Mouse (Mus musculus) heart, adult 2 months (tissue): ENCODE measurements at regions not wholly inside any gene's neighbourhood (a gene's known extent, or its start where the extent isn't known, plus 50 kb on each side); places are given as distances from the start of the nearest gene placed in this dataset.
"Not testable (repeated sequence)": the region's sequence is repeated elsewhere in the genome, so short reads cannot be mapped to it uniquely, and the experiment has no call there.

Experiments used
- DNase-seq, 2 experiments: peaks; one replicate each; pipeline ENCODE4 v3.0.0; 2021
- H3K27ac ChIP-seq: fragments of 200-600 bp; 2 replicates; pipeline ENCODE4 v1.8.1; 2022
- H3K27me3 ChIP-seq: fragments of 200-500 bp; 2 replicates; pipeline ENCODE4 v1.6.1; 2012; ENCODE audit warnings: mild to moderate bottlenecking, low read length, inconsistent platforms, mixed read lengths; ENCODE audit not compliant: control insufficient read depth, insufficient read depth
- H3K36me3 ChIP-seq: fragments of 200-500 bp; 2 replicates; pipeline ENCODE4 v1.6.1; 2012; ENCODE audit warnings: low read length, inconsistent platforms; ENCODE audit not compliant: control insufficient read depth, insufficient read depth
- H3K4me1 ChIP-seq: fragments of 200-500 bp; 2 replicates; pipeline ENCODE4 v1.6.1; 2011; ENCODE audit warnings: low read length; ENCODE audit not compliant: control insufficient read depth, insufficient read depth
- H3K4me3 ChIP-seq: fragments of 200-600 bp; 2 replicates; pipeline ENCODE4 v1.8.1; 2022
- H3K79me2 ChIP-seq: fragments of 200-500 bp; replicated peaks from 2 replicates; pipeline ENCODE4 v1.6.1; 2012; ENCODE audit warnings: mild to moderate bottlenecking, inconsistent platforms, low read length, moderate library complexity, mixed read lengths; ENCODE audit not compliant: control insufficient read depth, insufficient read depth
- H3K9ac ChIP-seq: fragments of 200-500 bp; 2 replicates; pipeline ENCODE4 v1.6.1; 2012; ENCODE audit warnings: low read depth, mild to moderate bottlenecking, control low read depth, inconsistent platforms, low read length, mixed read lengths
- CTCF ChIP-seq: fragments of 200-600 bp; IDR thresholded peaks from 2 replicates; pipeline ENCODE4 v1.8.1; 2022; ENCODE audit warnings: antibody characterized with exemption, mild to moderate bottlenecking, moderate library complexity
- EP300 ChIP-seq: fragments of 200-500 bp; IDR thresholded peaks from 2 replicates; pipeline ENCODE4 v1.6.1; 2011; ENCODE audit warnings: low read depth, low read length, control low read depth; ENCODE audit not compliant: insufficient read depth
- POLR2A ChIP-seq: fragments of 200-500 bp; IDR thresholded peaks from 2 replicates; pipeline ENCODE4 v1.6.1; 2011; ENCODE audit warnings: mild to moderate bottlenecking, low read depth, low read length, control low read depth; ENCODE audit not compliant: insufficient read depth
- WGBS: fragments of 180-500 bp; shearing (Covaris S2); methylation state at CpG from one replicate; pipeline ENCODE4 v1.1.7; 2018; 5-methylcytosine and 5-hydroxymethylcytosine counted together
- intact Hi-C: fragments of 180-260 bp; cut with DNase I; formaldehyde crosslinking; loops from one replicate; pipeline ENCODE4 v1.15.1; 2025

- no peak overlapping the region for H3K27ac ChIP-seq
- intact Hi-C loops, result loop anchor here (10.0 kb wide), 1 partner anchor 59 kb away; no protein-coding TSS in a partner anchor
- DNase-seq, result no peak
- no peaks in the 10 kb centered on the region for H3K4me1 ChIP-seq
- H3K27me3 ChIP-seq, result no peaks in the 10 kb centered on the region
- TF ChIP-seq POLR2A (no peak), CTCF (peak; percentile 74)
- WGBS, result 52% methylated on average over 5 of the region's 5 CpGs
- H3K4me3 ChIP-seq, result no peak overlapping the region
- H3K36me3 ChIP-seq, result no peaks in the 10 kb centered on the region
- no peak overlapping the region for H3K9ac ChIP-seq
- H3K79me2 ChIP-seq, result no peaks in the 10 kb centered on the region
Observed at GRCm38 (mm10) chr8:78124248-78124647, 88.8 kb upstream of the Ttc29 start.

GRCm38 (mm10) chr8:78127852-78128251 lies 85.2 kb upstream of the Ttc29 start:
- Histone ChIP-seq H3K4me3 (no peak overlapping the region), H3K79me2 (no peaks in the 10 kb centered on the region), H3K4me1 (no peaks in the 10 kb centered on the region), H3K9ac (no peak overlapping the region), H3K36me3 (no peaks in the 10 kb centered on the region), H3K27ac (no peak overlapping the region), H3K27me3 (no peaks in the 10 kb centered on the region)
- WGBS, result 16% methylated on average over 2 of the region's 2 CpGs
- intact Hi-C loops, result loop anchor here (10.0 kb wide), 1 partner anchor 63 kb away; no protein-coding TSS in a partner anchor
- peak; percentile 59 for TF ChIP-seq CTCF
- TF ChIP-seq POLR2A, result no peak
- no peak for TF ChIP-seq EP300
- DNase-seq, result peak; percentile 13 to 27

GRCm38 (mm10) chr8:78129061-78129460 lies 84.0 kb upstream of the Ttc29 start:
- no peaks in the 10 kb centered on the region for H3K79me2 ChIP-seq
- no peak for DNase-seq
- 78% methylated on average over 5 of the region's 5 CpGs for WGBS
- no peaks in the 10 kb centered on the region for H3K36me3 ChIP-seq
- intact Hi-C loops, result loop anchor here (10.0 kb wide), 1 partner anchor 64 kb away; no protein-coding TSS in a partner anchor
- no peak for TF ChIP-seq CTCF
- TF ChIP-seq POLR2A, result no peak
- no peak for TF ChIP-seq EP300
- no peaks in the 10 kb centered on the region for H3K27me3 ChIP-seq
- no peak overlapping the region for H3K27ac ChIP-seq
- H3K4me1 ChIP-seq, result no peaks in the 10 kb centered on the region
- no peak overlapping the region for H3K4me3 ChIP-seq
- no peak overlapping the region for H3K9ac ChIP-seq

- intact Hi-C loops, H3K4me1 ChIP-seq, H3K4me3 ChIP-seq, DNase-seq, H3K79me2 ChIP-seq, H3K27ac ChIP-seq, H3K27me3 ChIP-seq, H3K36me3 ChIP-seq, H3K9ac ChIP-seq: not testable (repeated sequence)
- WGBS, result 74% methylated on average over 14 of the region's 15 CpGs
Observed at GRCm38 (mm10) chr8:78139514-78139913, 73.6 kb upstream of the Ttc29 start.

GRCm38 (mm10) chr8:78147170-78147569 lies 65.9 kb upstream of the Ttc29 start:
- H3K9ac ChIP-seq, result no peak overlapping the region
- no peaks in the 10 kb centered on the region for H3K27me3 ChIP-seq
- no peak overlapping the region for H3K4me3 ChIP-seq
- intact Hi-C loops, result no loop called here
- 85% methylated on average over 6 of the region's 6 CpGs for WGBS
- no peak for DNase-seq
- H3K27ac ChIP-seq, result no peak overlapping the region
- no peak for TF ChIP-seq POLR2A
- TF ChIP-seq EP300, result no peak
- TF ChIP-seq CTCF, result no peak
- no peaks in the 10 kb centered on the region for H3K36me3 ChIP-seq
- no peaks in the 10 kb centered on the region for H3K4me1 ChIP-seq
- H3K79me2 ChIP-seq, result no peaks in the 10 kb centered on the region

- WGBS, result 93% methylated on average over 2 of the region's 2 CpGs
- Histone ChIP-seq H3K79me2 (no peaks in the 10 kb centered on the region), H3K9ac (no peak overlapping the region), H3K36me3 (no peaks in the 10 kb centered on the region), H3K27ac (no peak overlapping the region), H3K27me3 (no peaks in the 10 kb centered on the region), H3K4me3 (no peak overlapping the region), H3K4me1 (no peaks in the 10 kb centered on the region)
- no peak for DNase-seq
- TF ChIP-seq POLR2A (no peak), EP300 (no peak), CTCF (no peak)
- intact Hi-C loops, result no loop called here
Observed at GRCm38 (mm10) chr8:78148006-78148405, 65.1 kb upstream of the Ttc29 start.

- Histone ChIP-seq H3K27me3 (no peaks in the 10 kb centered on the region), H3K79me2 (no peaks in the 10 kb centered on the region), H3K4me3 (no peak overlapping the region), H3K9ac (no peak overlapping the region), H3K4me1 (no peaks in the 10 kb centered on the region), H3K36me3 (no peaks in the 10 kb centered on the region), H3K27ac (no peak overlapping the region)
- intact Hi-C loops, result no loop called here
- TF ChIP-seq POLR2A (no peak), EP300 (no peak), CTCF (no peak)
- no peak for DNase-seq
- WGBS, result 54% methylated on average over 8 of the region's 8 CpGs
Observed at GRCm38 (mm10) chr8:78154873-78155272, 58.2 kb upstream of the Ttc29 start.
